Mouse (Mus musculus) liver, embryonic 14.5 days (tissue): ENCODE results near the gene Arl15.

Source experiments
- CTCF ChIP-seq: IDR thresholded peaks from 2 replicates; pipeline ENCODE4 v1.5.1; 2016; ENCODE audit warnings: antibody characterized with exemption, low read depth, control low read depth
- EP300 ChIP-seq: IDR thresholded peaks from 2 replicates; pipeline ENCODE4 v1.6.1; 2016; ENCODE audit warnings: antibody characterized with exemption, low read depth

DNA sequence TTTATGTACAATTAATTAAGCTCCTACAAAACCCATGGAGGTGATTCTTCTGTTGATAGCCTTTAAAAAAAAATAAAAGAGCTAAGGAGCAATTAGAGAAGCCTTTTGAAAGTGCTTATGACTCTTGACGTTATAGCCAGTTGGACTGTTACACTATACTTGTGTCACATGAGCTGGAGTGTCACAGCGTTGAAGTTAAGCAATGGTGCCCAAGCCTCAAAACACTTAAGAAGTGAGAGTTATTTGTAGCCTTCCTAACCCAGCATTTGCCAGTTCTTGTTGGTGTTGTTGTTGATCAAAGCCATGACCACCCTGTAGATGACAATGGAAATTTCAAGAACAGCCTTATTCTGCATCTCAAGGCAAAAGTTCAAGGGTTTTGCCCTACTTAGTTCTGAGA, 198.8 kb downstream of the Arl15 start:
- no peak for TF ChIP-seq CTCF
- no peak for TF ChIP-seq EP300
